12 mouse cellular contexts compared by ENCODE assay signal in the genomic region with DNA sequence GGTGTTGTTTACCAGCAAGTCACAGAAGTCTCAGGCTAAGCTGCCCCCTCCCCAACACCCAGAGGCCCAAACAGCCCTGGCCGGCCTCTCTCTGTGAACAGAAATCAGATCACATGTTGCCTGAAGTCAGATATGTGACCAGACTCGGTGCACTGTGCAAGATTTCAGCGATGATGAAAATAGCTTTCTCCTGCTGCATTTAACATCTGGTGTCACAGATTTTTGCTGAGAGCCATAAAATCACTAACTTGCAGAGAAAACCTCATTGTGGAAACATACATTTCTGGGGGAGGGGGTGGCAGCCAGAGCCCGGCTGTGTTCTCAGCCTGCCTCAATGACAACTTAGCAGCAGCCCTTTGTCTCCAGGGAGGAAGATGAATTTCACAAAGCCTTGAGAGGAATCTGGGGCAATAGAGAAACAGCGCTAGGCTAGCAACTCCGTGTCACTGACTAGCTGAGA.
DNase-seq lines count a peak whose midpoint lies in the region; ATAC-seq and TF ChIP-seq lines count a peak whose summit lies in the region.
"Had no signal": no experiment of that assay in that cellular context is flagged by ENCODE, and none has a peak within 500 bp of the region (broad histone marks: within the 10 kb centered on the region; RNA-seq: fewer than 3 reads in every experiment).

No protein-coding gene starts in this region.

- H3K4me2 ChIP-seq in forebrain, embryonic 14.5 days (ENCODE audit: low read length): no peak overlapping the region
- no peak overlapping the region for H3K4me2 ChIP-seq in limb, embryonic 11.5 days (ENCODE audit: low read depth, severe bottlenecking)
- no peak overlapping the region for H3K4me2 ChIP-seq in stomach, postnatal 0 days (replicated peaks; ENCODE audit: low read depth)

- ATAC-seq in forebrain, embryonic 14.5 days: peak; percentile 57
- peak; percentile 78; the same call in 1 of the 2 replicates for ATAC-seq in limb, embryonic 11.5 days (ENCODE audit: insufficient number of reproducible peaks, low FRiP score, low TSS enrichment, low read depth)
- ATAC-seq in stomach, postnatal 0 days (ENCODE audit: low FRiP score, low TSS enrichment): no peak
- no peak for ATAC-seq in cerebellum, adult (ENCODE audit: insufficient number of reproducible peaks, low FRiP score, low TSS enrichment)
- ATAC-seq: activated CD4-positive, CD25-positive, alpha-beta regulatory T cell, adult 4 months had no signal

- H3K27me3 ChIP-seq in forebrain, embryonic 14.5 days (replicated peaks; ENCODE audit: control insufficient read depth, insufficient read depth, low read length): no peaks in the 10 kb centered on the region
- no peaks in the 10 kb centered on the region for H3K27me3 ChIP-seq in limb, embryonic 11.5 days (ENCODE audit: control insufficient read depth, insufficient read depth, low read length)
- no peaks in the 10 kb centered on the region for H3K27me3 ChIP-seq in stomach, postnatal 0 days (ENCODE audit: control insufficient read depth, insufficient read depth, low read length)

- TF ChIP-seq CTCF in stomach, postnatal 0 days (IDR thresholded peaks at IDR 0.05; ENCODE audit: low read depth): no peak

- H3K4me1 ChIP-seq in forebrain, embryonic 14.5 days (ENCODE audit: control insufficient read depth, insufficient read depth, low read length): peaks cover 14% of the 10 kb centered on the region
- peaks cover 30% of the 10 kb centered on the region for H3K4me1 ChIP-seq in limb, embryonic 11.5 days (ENCODE audit: control insufficient read depth, insufficient read depth, low read length)
- no peaks in the 10 kb centered on the region for H3K4me1 ChIP-seq in stomach, postnatal 0 days (replicated peaks; ENCODE audit: control insufficient read depth, insufficient read depth)

- 37% methylated on average over 6 of the region's 6 CpGs for WGBS in forebrain, embryonic 14.5 days
- 26% methylated on average over 6 of the region's 6 CpGs for WGBS in limb, embryonic 11.5 days
- WGBS in stomach, postnatal 0 days: 54% methylated on average over 6 of the region's 6 CpGs

- H3K9ac ChIP-seq in forebrain, embryonic 14.5 days (ENCODE audit: low read length): no peak overlapping the region; the same call in 1 of the 2 replicates
- no peak overlapping the region for H3K9ac ChIP-seq in limb, embryonic 11.5 days (ENCODE audit: low read length)
- no peak overlapping the region for H3K9ac ChIP-seq in stomach, postnatal 0 days (ENCODE audit: low read length)

- no peak for TF ChIP-seq EP300 in stomach, postnatal 0 days (optimal IDR thresholded peaks at IDR 0.05)

- peak; percentile 33 for DNase-seq in right cerebral cortex, adult 18-20 months
- no peak for DNase-seq in right cerebral cortex, postnatal 10 days (ENCODE audit: low spot score in 2 of 2)
- peak; percentile 65 for DNase-seq in forebrain, embryonic 14.5 days (ENCODE audit: low spot score)
- DNase-seq in limb, embryonic 11.5 days (ENCODE audit: low spot score): peak; percentile 68
- peak; percentile 43 for DNase-seq in retina, embryonic 14.5 days (ENCODE audit: low spot score)
- DNase-seq in stomach, postnatal 0 days (ENCODE audit: low spot score): no peak
- no peak for DNase-seq in adipocyte (ENCODE audit: low spot score)
- DNase-seq: cerebellum, adult 2 months; kidney, adult 8-10 months; lung, postnatal 36 days had no signal

- H3K27ac ChIP-seq in forebrain, embryonic 14.5 days (ENCODE audit: low read depth, low read length): peak overlapping the region; percentile 53; the same call in 1 of the 2 replicates
- peak overlapping the region; percentile 76 for H3K27ac ChIP-seq in limb, embryonic 11.5 days (replicated peaks; ENCODE audit: low read depth, low read length)
- no peak overlapping the region for H3K27ac ChIP-seq in stomach, postnatal 0 days (replicated peaks)

- H3K36me3 ChIP-seq in forebrain, embryonic 14.5 days (ENCODE audit: control insufficient read depth, insufficient read depth, low read length): no peaks in the 10 kb centered on the region
- no peaks in the 10 kb centered on the region for H3K36me3 ChIP-seq in limb, embryonic 11.5 days (ENCODE audit: control insufficient read depth, insufficient read depth, low read length)
- H3K36me3 ChIP-seq in stomach, postnatal 0 days (ENCODE audit: control insufficient read depth, insufficient read depth, low read length): no peaks in the 10 kb centered on the region

- no peak overlapping the region for H3K4me3 ChIP-seq in forebrain, embryonic 14.5 days (ENCODE audit: low read depth, low read length)
- no peak overlapping the region for H3K4me3 ChIP-seq in limb, embryonic 11.5 days (ENCODE audit: low read depth, low read length)
- H3K4me3 ChIP-seq in stomach, postnatal 0 days (ENCODE audit: low read depth, low read length): no peak overlapping the region

- H3K9me3 ChIP-seq in forebrain, embryonic 14.5 days (replicated peaks; ENCODE audit: control insufficient read depth, low read length): no peaks in the 10 kb centered on the region
- no peaks in the 10 kb centered on the region for H3K9me3 ChIP-seq in limb, embryonic 11.5 days (ENCODE audit: control insufficient read depth, low read length)
- no peaks in the 10 kb centered on the region for H3K9me3 ChIP-seq in stomach, postnatal 0 days (ENCODE audit: control insufficient read depth, low read length)

Comparison
In these comparisons a context has a peak if more than half of its experiments do, and no peak if none do; other contexts are left out.
1. DNase-seq: peak in right cerebral cortex, adult 18-20 months (single experiment), forebrain, embryonic 14.5 days (single experiment), limb, embryonic 11.5 days (single experiment) and retina, embryonic 14.5 days (single experiment); none in right cerebral cortex, postnatal 10 days (0 of 2), stomach, postnatal 0 days (single experiment) and adipocyte (single experiment).
2. ATAC-seq: peak in forebrain, embryonic 14.5 days (single experiment) and limb, embryonic 11.5 days (single experiment); none in stomach, postnatal 0 days (single experiment) and cerebellum, adult (single experiment).